Mouse (Mus musculus) CD4-positive helper T cell, adult 2 months (primary cell): Measurements from ENCODE around the gene Lrguk.

ENCODE experiments used
- DNase-seq: peaks from one replicate; pipeline ENCODE4 v3.0.0-alpha.2; 2012; ENCODE audit warnings: low read depth, missing footprints, low spot score

The Lrguk gene

GRCm38 (mm10) chr6:34142931-34143330 lies 113.7 kb downstream of the Lrguk start:
- DNase-seq = no peak

- no peak for DNase-seq
Measured at GRCm38 (mm10) chr6:34146042-34146441, 116.8 kb downstream of the Lrguk start.

GRCm38 (mm10) chr6:34148021-34148420 lies 118.8 kb downstream of the Lrguk start:
- no peak for DNase-seq

- DNase-seq = no peak
Measured at GRCm38 (mm10) chr6:34148639-34149038, 119.4 kb downstream of the Lrguk start.

- no peak for DNase-seq
Measured at GRCm38 (mm10) chr6:34149066-34149465, 119.8 kb downstream of the Lrguk start.

- no peak for DNase-seq
Measured at GRCm38 (mm10) chr6:34149821-34150220, 120.6 kb downstream of the Lrguk start.

- no peak for DNase-seq
Measured at GRCm38 (mm10) chr6:34153069-34154052, 124.1 kb downstream of the Lrguk start.

- no peak for DNase-seq
Measured at GRCm38 (mm10) chr6:34154202-34154601, 125.0 kb downstream of the Lrguk start.

- DNase-seq = no peak
Measured at GRCm38 (mm10) chr6:34155137-34155804, 126.0 kb downstream of the Lrguk start.

GRCm38 (mm10) chr6:34156057-34156456 lies 126.8 kb downstream of the Lrguk start:
- peak; percentile 33 for DNase-seq

GRCm38 (mm10) chr6:34156841-34157748 lies 127.8 kb downstream of the Lrguk start:
- DNase-seq = no peak

- DNase-seq = no peak
Measured at GRCm38 (mm10) chr6:34159998-34160815, 131.0 kb downstream of the Lrguk start.

GRCm38 (mm10) chr6:34160816-34161310 lies 131.6 kb downstream of the Lrguk start:
- no peak for DNase-seq

GRCm38 (mm10) chr6:34161511-34161910 lies 132.3 kb downstream of the Lrguk start:
- DNase-seq = no peak

- no peak for DNase-seq
Measured at GRCm38 (mm10) chr6:34162607-34163006, 133.4 kb downstream of the Lrguk start.

- DNase-seq = no peak
Measured at GRCm38 (mm10) chr6:34163014-34163413, 133.8 kb downstream of the Lrguk start.

GRCm38 (mm10) chr6:34168834-34169233 lies 139.6 kb downstream of the Lrguk start:
- no peak for DNase-seq

GRCm38 (mm10) chr6:34170844-34171494 lies 141.7 kb downstream of the Lrguk start:
- no peak for DNase-seq

GRCm38 (mm10) chr6:34171748-34172457 lies 142.7 kb downstream of the Lrguk start:
- DNase-seq = no peak
